Mouse (Mus musculus): ENCODE measurements around the gene Dnajb11.

Dnajb11 gene

DNA sequence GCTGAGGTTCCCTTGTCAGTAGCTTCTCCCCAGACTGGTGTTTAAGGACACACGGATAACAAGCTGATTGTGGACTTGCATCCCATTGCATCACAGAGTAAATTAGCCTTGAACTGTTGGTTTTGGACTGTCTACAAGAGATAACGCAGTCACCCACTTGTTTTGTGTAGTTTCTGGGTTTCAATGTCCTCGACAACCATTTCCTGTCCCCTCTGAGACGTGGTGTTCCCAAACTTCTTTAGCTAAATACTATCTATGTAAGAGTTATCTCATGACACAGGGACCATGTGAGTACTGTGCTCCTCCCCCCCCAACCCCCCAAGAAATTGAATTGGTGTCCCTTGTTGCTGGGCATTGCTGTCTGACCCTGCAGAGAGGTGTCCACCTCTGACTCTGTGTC is 23.8 kb downstream of the Dnajb11 start:
- DNase-seq (ENCODE audit: extremely low read depth, low read depth), result peak; percentile 45

DNA sequence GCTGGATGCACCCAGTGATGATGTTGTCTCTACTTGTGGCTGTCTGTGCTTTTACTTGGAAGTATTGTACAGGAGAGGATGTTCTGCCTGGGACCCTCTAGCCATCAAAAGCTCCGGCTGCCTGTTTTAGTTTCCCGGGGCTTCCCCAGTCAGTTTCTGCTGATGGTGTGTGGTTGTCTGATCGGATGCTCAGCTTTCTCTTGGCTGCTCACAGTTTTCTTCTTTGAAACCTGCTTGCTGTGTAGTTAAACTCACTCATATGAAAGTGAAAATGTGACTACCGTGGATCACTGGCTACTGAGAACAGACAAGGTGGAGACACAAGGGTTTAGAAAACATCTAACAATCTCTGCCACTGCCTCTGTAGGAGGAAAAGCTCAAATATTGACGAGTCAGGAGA is 25.8 kb downstream of the Dnajb11 start:
- no peak for DNase-seq (ENCODE audit: extremely low read depth, low read depth)

DNA sequence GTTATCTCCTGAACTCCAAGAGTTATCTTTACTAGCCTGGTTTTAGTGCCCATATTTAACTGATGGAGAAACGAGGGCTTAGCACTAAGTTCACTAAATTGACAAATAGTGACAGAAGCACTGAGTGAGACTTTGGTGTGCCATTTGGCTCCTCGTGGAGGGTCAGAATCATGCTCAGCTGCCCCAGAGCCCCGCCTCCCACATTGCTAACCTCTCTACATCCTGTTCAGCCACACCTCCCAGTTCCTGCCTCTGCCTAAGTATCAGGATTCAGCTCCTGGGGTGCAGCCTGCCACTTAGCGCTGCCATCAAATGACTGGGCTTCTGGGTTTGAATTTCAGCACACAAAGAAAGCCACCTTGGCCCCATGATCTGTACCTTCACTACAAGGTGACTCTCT is 27.7 kb downstream of the Dnajb11 start:
- DNase-seq (ENCODE audit: extremely low read depth, low read depth), result no peak

DNA sequence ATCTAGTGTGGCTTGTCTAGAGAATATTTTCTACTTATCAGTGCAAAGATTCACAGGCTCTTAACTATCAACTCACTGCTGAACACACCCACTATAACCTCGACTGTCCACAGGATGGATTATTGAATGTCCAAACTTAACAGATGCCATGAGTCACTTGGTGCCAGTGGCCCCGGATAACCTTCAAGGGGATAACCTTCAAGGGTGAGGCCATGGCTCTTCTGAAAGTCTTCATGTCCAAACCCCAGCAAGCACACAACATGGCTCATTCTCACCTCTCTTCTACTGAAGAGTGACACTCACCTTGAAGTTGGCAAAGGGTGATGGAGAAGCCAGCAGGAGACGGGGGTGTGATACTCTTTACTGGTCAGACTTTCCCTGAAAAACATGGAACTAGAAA is 29.1 kb downstream of the Dnajb11 start:
- no peak for DNase-seq (ENCODE audit: extremely low read depth, low read depth)

DNA sequence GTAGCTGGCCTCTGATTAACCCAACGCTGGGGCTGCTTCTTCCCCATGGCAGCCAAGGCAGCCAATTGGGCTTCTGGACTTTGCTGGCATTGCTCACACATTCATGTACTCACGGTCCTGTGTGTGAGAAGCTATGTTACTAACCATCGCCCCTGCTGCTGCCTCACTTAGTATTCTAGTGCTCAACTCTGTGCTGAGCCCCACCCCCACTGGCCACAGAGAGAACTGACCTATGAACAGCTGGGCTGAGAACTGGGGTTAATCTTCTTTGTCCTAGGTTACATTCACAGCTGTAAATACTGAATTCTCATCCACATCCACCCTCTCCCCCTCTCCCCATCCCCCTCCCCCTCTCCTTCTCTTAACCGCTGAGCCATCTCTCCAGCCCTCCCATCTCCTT is 31.2 kb downstream of the Dnajb11 start:
- DNase-seq (ENCODE audit: extremely low read depth, low read depth), result no peak

DNA sequence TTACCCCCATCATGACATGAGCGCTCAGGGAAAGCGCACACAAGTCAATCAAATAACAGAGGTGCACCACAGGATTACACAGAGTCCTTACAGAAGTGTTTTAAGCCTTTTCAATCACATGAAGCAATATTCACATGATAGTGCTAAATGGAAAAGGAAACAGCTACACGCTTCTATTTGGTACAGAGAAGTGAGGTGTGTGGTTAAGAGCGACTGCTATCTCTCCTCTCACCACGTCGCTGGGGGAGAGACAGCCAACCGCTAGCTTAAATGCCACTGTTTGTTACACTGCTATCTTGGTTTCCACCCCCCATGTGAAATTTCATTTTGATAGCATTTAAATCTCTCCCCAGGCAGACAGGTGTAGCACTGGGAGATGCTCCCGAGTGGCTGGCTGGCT is 32.1 kb downstream of the Dnajb11 start:
- no peak for DNase-seq (ENCODE audit: extremely low read depth, low read depth)

DNA sequence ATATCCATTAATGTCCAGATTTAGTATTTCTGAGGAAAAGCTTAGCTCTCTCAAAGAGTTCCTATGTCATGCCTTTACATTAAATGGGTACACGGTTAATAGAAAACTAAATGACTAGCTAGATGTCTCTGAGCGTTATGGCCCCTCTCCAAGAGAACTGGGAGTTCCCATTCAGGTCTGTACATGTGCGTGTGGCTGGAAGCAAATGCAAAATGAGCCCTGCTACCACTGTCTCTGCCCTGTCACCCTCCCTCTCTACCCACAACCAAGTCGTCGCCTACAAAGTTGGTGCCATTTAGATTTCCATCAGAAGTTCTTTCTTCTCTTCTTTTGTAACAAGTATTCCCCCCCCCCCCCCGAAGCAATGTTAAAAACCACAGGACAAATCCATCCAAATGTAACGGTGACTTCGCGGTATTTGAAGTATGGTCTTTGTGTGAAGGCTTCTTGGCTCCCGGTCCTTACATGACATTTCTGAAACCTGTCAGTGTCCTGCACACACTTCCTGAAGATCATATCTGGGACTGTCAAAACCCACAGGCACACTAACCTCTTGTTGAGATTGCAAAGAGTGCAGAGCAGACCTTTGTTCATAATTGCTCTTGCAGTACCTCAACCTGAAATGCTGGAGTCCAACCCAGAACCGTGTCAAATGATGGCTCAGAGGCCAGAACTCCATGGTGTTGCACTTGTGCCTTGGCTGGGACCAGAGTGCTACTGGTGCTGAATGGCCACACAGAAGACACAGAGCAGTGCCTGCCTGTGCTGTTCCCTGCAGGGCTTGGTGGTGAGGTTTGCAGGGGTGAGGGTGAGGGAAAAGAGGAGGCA is 33.3 kb downstream of the Dnajb11 start, which contains the start of gene Ahsg:
Ahsg (plus strand) TSS at position 595 of the 828 bp plus-strand sequence.
- DNase-seq (ENCODE audit: extremely low read depth, low read depth), result no peak

DNA sequence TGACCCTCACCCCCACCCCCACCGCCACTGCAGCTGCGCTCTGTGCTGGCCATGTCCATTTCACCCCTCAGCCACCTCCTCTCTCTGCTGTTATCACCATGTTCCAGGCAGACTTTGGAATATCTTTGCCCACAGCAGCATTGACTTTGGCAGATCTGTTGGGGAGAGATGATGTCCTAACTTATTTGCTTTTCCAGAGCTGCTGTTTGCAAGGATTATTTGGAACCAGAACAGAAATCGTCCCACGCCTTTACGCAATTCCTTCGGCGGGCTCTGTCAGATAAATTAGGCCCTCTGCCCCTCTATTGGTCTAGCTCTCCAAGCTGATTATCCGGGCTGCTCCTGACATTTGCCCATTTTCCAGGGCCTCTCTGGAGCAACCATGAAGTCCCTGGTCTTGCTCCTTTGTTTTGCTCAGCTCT is 34.1 kb downstream of the Dnajb11 start:
- no peak for DNase-seq (ENCODE audit: extremely low read depth, low read depth)

DNA sequence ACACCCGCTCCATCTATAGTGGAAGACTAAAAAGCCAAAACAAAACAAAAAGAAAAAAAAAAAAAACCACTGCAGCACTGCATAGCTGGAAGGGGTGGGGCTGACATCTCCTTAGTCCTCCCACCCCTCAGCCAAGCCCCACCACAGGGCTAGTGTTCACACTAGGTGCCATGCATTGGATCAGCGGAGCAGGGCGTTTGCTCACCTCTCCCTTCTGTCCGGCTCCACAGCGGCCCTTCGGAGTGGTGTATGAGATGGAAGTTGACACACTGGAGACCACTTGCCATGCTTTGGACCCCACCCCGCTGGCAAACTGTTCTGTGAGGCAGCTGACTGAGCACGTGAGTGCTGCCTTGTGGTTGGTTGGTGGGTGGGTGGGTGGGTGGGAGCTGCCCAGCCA is 36.5 kb downstream of the Dnajb11 start:
- no peak for DNase-seq (ENCODE audit: extremely low read depth, low read depth)

DNA sequence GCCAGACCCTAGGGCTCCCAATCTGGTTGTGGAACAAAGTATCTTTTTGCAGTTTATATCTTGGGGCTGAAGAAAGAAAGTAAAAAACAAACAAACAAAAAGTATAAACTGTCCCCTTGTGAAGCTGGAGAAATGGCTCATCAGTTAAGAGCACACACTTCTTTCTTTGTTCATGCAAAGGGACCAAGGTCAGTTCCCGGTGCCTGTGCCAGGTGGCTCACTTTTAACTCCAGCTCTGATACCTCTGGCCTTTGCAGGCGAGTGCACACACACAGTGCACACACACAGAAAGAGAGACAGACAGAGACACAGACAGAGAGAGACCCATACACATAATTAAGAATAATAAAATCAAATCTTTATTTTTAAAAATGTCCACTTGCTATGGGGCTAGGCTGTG is 39.0 kb downstream of the Dnajb11 start:
- DNase-seq (ENCODE audit: extremely low read depth, low read depth), result no peak

DNA sequence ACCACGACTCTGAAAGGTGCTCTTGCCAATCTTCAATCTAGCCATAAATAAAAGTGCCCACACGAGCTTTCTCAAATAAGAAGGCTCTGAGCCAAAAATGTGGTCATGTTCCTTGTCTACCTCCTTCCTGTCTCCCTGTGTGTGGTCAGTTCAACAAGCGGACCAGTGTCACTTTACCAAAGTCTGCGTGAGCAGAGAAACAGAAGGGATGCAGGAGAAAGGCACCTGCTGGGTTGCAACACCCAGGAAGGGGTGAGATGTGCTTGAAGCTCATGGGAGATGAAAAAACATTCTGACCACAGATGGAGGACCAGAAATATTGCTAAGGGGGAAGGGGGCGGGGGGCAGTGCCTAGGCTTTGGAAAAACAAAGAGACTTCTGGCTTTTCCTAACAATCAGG is 41.7 kb downstream of the Dnajb11 start:
- DNase-seq (ENCODE audit: extremely low read depth, low read depth), result no peak

DNA sequence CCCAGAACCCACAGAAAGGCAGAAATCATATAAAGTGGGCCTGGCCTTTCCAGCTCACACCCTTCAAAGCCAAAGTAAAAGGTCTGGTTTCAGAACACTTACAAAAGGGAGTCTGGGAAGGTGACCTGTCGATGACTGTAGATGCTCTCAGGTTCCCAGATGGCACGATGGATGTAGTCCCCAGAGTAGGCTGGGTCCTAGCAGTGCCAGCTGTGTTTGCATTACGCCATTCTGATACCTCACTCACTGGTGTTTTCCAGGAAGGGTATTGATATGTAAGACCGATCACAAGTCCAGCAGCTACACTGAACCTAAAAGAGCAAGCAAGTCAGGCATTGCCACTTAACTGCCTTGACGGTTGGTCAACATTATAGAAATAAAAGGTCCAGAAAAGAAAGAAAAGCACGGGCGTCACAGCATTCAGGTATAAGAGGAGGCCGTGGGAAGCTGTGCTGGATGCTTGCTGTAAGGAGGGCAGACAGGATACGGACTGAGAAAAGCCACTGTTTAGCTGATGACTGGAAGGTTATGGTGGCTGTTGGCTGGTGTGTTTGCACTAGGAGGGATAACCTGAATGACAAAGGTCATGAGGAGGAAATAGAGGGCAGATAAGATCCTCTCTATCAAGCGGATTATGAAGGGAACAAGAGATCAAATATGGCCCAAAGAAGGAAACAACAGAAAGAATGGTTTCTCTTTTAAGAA is 42.4 kb downstream of the Dnajb11 start:
- no peak for DNase-seq (ENCODE audit: extremely low read depth, low read depth)

DNA sequence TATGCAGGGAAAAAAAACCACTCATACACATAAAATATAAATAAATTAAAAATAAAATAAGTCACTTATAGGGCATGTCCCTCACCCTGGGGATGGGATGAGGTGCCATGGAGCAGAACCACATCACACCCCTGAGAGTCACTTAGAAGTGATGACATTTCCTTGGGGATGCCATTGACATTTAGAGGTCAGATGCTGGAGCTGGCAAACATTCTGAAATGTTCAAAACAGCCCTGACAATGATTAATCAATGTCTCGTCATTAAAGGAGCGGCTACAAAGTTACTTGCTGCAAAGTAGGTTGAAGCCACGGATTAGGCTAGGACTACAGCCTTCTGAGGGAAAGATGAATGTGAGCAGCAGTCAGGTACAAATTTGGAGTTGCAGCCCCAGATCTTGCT is 43.7 kb downstream of the Dnajb11 start:
- DNase-seq (ENCODE audit: extremely low read depth, low read depth), result no peak

DNA sequence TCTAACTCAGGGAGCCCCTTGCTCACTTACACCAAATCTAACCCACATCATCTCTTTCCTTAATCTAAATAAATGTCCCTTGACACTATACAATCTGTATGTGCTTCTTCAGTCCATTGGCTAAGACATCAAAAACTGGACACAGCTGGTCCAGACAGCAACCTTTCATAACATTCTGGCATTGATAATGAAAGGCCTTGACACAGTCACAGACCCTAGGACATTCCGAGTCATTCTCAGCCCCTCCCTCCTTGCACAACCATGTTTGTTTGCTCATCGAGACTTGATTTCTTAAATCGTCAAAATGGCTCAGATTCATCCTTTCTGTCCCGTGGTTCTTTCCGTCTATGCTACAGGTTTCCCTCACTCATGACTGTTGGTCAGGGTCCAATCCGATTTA is 51.6 kb downstream of the Dnajb11 start:
- DNase-seq (ENCODE audit: extremely low read depth, low read depth), result no peak

DNA sequence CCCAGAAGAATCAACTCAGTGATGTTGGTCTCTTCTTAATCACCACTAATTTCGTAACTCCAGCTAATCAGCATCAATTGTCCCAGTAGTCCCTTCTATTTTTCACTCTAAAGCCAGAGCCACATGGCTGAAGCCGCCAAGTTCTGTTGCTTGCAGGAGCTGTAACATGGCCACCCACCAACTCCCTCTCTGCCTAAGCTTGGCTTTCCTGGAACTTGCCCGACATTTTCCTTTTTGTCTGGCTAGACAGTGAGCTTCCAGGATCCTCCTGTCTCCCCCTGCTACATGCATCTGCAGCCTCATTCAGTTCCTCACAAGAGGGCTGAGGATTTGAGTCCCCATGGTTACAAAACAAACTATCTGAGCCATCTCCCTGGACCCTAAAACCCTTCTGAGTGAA is 54.3 kb downstream of the Dnajb11 start:
- no peak for DNase-seq (ENCODE audit: extremely low read depth, low read depth)

DNA sequence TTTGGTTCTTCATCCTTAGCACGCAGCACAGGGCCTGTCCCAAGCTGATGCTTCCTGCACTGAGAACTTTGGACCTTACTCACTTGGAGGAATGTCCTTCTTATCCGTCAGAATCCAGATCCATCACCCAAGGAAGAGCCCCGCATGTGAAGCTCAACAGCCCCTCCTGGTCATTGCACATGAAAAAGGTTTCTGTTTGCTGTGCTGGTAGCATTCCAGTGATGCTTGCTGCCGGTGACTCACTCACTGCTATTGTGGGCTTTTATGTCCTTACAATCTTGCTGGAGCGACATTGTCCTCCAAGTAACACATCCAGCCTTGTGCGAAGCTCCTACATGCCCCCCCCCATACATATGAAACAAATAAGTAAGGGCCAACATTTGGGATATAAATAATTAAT is 55.2 kb downstream of the Dnajb11 start:
- no peak for DNase-seq (ENCODE audit: extremely low read depth, low read depth)

DNA sequence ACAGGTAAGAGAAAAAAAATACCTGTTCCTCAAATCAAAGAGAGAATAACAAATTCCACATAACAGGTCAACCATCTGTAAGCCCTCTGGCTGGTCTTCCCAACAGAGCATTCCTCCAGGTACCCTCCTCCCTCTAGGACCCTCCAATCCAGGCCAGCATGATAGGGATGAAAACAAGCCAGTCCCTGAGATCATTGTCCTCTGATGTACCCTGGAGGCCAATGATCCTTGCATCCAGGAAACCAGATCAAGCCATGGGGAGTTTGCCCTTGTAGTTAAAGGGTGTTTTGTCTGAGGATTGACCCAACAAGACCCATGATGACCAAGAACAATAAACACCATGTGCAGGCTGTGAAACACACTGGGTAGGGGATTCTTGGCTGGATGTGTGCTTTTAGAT is 56.6 kb downstream of the Dnajb11 start:
- DNase-seq (ENCODE audit: extremely low read depth, low read depth), result no peak

DNA sequence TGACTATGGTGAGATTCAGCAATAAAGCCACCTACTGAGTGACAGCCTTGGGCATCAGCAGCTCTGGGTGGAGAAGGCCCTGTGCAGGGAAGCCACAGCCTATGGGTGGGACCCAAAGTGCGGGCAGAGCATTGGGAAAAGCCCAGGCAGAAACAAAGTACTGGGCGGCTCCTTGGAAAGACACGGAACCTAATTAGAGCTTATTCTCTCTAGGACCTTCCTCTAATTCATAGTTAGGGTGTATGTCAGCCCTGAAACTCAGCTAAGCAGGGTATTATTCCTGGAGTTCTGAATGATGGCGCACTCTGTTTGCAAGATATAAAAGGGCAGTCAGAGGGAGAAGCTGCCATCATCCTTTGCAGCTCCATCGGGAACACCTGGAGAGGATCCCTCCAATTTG is 60.4 kb downstream of the Dnajb11 start, which contains the start of gene Fetub:
Fetub (plus strand) TSS at position 301 of the 400 bp plus-strand sequence.
- no peak for DNase-seq (ENCODE audit: extremely low read depth, low read depth)

DNA sequence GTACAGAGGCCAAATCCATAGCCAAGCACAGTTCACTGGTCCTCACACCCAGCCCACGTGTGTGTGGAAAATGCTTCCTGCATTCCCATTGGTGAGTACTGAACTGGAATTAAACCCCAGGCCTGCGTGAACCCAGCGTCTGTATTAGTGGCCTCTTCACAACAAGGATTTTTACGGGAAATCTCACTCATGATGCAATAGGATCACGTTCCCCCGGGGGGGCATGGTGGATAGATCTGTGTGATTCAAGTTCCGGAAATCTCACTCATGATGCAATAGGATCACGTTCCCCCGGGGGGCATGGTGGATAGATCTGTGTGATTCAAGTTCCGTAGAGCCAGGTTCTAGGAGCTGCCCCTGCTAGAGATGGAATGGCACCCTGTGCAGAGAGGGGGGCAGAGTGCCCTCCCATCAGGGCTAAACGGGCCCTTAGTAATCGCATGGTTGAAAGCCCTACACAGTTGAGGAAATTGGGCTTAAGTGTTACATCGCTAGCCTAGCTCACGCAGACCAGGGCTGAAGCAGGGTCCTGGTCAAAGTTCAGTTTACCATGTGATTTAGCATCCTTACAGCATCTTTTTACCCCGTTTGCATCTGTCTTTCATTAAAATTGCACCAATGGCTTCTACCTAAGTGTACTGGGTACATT is 61.1 kb downstream of the Dnajb11 start:
- no peak for DNase-seq (ENCODE audit: extremely low read depth, low read depth)

DNA sequence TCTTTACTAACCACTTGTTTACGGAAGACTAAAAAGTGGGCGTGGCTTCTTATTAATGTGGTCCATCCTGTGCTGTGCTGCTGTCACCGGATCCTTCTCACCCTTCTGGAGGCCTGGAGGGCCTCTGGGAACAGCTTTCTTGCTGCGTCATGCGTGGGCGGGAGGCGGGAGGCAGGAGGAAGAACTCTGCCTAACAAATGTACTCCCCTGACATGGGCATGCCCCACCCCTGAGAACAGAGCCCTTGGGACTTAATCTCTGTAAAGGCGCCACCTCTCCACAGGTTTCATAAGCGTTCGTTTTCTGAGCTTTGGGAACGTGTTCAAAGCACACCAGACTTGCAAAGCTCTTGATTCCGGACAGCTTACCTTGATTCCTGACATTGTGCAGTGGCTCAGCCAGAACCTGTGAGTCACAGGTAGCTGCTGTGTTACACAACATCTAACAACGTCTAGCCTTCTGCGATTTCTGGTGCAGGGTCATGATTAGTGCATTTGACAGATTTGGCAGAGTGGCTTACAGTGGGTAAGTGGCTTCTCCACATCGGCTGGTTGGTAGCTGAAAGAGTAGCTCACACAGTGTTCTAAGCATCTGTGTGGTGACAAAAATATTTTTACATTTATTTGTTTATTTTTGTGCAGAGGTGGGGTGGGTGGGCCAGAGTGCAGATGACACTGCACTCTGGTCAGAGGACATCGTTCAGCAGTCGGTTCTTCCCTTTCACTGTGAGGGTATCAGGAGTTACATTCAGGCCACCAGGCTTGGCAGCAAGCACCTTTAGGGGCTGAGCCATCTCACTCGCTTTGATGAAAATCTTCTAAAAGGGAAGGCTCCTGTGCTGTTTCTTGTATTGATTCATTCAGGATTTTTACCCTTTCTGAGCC is 62.6 kb downstream of the Dnajb11 start:
- peak; percentile 6 for DNase-seq (ENCODE audit: extremely low read depth, low read depth)

DNA sequence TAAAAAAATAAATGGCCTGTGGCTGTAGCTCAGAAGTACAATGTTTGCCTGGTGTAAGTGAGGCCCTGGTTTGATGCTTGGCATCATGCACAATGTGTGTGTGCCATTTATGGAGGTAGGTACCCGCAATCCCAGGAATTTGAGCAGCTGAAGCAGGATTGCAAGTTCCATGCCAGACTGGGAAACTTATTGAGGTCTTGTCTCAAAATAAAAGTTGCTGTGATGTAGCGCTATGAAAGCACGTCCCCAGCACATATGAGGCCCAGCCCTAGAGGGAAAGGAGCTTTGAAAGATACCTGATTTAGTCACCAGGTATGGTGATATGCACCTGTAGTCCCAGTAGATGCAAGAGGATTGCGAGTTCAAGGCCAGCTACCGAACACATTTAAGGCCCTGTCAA is 64.1 kb downstream of the Dnajb11 start:
- no peak for DNase-seq (ENCODE audit: extremely low read depth, low read depth)
